Mouse (Mus musculus) hindbrain, embryonic 14.5 days (tissue): ENCODE measurements around the gene Gm20498. TPM values are rescaled to one million over a fixed set of nuclear protein-coding genes. Genes with fewer than 3 reads are reported as not detected.
A peak's percentile ranks its signal among the peaks of the same experiment; 100 is the strongest.
"Not testable (repeated sequence)": the region's sequence is repeated elsewhere in the genome, so short reads cannot be mapped to it uniquely, and the experiment has no call there.

Experiments
- ATAC-seq: fragments of 200-750 bp; cut with Nextera tagmentation; 2 replicates; pipeline ENCODE4 v1.8.0; 2017; ENCODE audit warnings: moderate number of reproducible peaks, mild to moderate bottlenecking, moderate TSS enrichment, moderate library complexity; ENCODE audit not compliant: low FRiP score
- DNase-seq: peaks from one replicate; pipeline ENCODE4 v3.0.0-alpha.2; 2015; ENCODE audit warnings: low spot score
- H3K27ac ChIP-seq: fragments of 300-500 bp; sonication (generic); 2 replicates; pipeline ENCODE4 v1.5.1; 2014; ENCODE audit warnings: mild to moderate bottlenecking, moderate library complexity
- H3K27me3 ChIP-seq: fragments of 300-500 bp; sonication (generic); 2 replicates; pipeline ENCODE4 v1.6.1; 2014; ENCODE audit warnings: mild to moderate bottlenecking, low read length, mixed read lengths; ENCODE audit not compliant: control insufficient read depth, insufficient read depth
- H3K36me3 ChIP-seq: fragments of 300-500 bp; sonication (generic); replicated peaks from 2 replicates; pipeline ENCODE4 v1.6.1; 2014; ENCODE audit not compliant: control insufficient read depth, insufficient read depth
- H3K4me1 ChIP-seq: fragments of 300-500 bp; sonication (generic); replicated peaks from 2 replicates; pipeline ENCODE4 v1.6.1; 2014; ENCODE audit warnings: antibody characterized with exemption, low read length, mixed read lengths; ENCODE audit not compliant: control insufficient read depth, insufficient read depth
- H3K4me2 ChIP-seq: fragments of 300-500 bp; sonication (generic); replicated peaks from 2 replicates; pipeline ENCODE4 v1.6.1; 2014; ENCODE audit warnings: mild to moderate bottlenecking, moderate library complexity
- H3K4me3 ChIP-seq: fragments of 300-500 bp; sonication (generic); replicated peaks from 2 replicates; pipeline ENCODE4 v1.5.1; 2014; ENCODE audit warnings: mild to moderate bottlenecking, low read length
- H3K9ac ChIP-seq: fragments of 300-500 bp; sonication (generic); 2 replicates; pipeline ENCODE4 v1.6.1; 2014
- H3K9me3 ChIP-seq: fragments of 300-500 bp; sonication (generic); 2 replicates; pipeline ENCODE4 v1.6.1; 2016; ENCODE audit warnings: low read length; ENCODE audit not compliant: control insufficient read depth
- WGBS: fragments of 180-500 bp; shearing (Covaris S2); extraction: QIAGEN DNeasy Blood & Tissue Kit; methylation state at CpG from one replicate; pipeline ENCODE4 v1.1.7; 2014; 5-methylcytosine and 5-hydroxymethylcytosine counted together
- polyA plus RNA-seq: library from polyadenylated mRNA; unstranded; fragments of >200 nt; fragmentation: Nextera tagmentation; extraction: Ambion mirVana; gene quantifications from 2 replicates; pipeline ENCODE4 v1.2.1, GENCODE M21; 2014

Gm20498 gene
- polyA plus RNA-seq, 1 experiment from 2014 or later = 42.0 TPM

DNA sequence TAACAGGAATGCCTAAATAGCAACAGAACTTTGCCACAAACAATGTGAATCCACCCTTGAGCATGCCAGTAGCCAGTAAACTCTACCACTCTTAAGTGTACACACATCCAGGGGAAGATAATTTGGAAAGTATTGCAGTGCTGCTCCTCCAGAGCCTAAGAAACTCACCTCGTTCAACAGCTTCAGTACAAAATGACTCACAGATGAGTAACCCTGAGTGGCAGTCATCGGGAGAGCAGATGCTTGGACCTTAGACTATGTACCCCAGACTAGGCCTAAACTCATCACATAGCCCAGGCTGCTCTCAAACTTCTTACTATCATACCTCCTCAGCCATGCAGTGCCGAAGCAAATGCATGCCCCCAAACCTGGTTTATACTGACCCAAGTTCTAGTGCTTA lies 123.7 kb downstream of the Gm20498 start:
- ATAC-seq (no peak), DNase-seq (no peak)
- Histone ChIP-seq H3K36me3 (no peaks in the 10 kb centered on the region), H3K27me3 (no peaks in the 10 kb centered on the region), H3K4me3 (no peak overlapping the region), H3K9me3 (no peaks in the 10 kb centered on the region), H3K9ac (no peak overlapping the region), H3K4me1 (no peaks in the 10 kb centered on the region), H3K4me2 (no peak overlapping the region), H3K27ac (no peak overlapping the region)
- WGBS = 90% methylated on average over 3 of the region's 3 CpGs

GRCm38 (mm10) chr12:81402187-81402586 lies 130.5 kb downstream of the Gm20498 start:
- H3K27me3 ChIP-seq = no peaks in the 10 kb centered on the region
- no peak overlapping the region for H3K4me2 ChIP-seq
- no peaks in the 10 kb centered on the region for H3K36me3 ChIP-seq
- H3K27ac ChIP-seq = no peak overlapping the region
- no peaks in the 10 kb centered on the region for H3K4me1 ChIP-seq
- WGBS = 26% methylated on average over 1 of the region's 1 CpGs
- DNase-seq = peak; percentile 86
- no peak overlapping the region for H3K9ac ChIP-seq
- ATAC-seq = no peak
- no peaks in the 10 kb centered on the region for H3K9me3 ChIP-seq
- no peak overlapping the region for H3K4me3 ChIP-seq

DNA sequence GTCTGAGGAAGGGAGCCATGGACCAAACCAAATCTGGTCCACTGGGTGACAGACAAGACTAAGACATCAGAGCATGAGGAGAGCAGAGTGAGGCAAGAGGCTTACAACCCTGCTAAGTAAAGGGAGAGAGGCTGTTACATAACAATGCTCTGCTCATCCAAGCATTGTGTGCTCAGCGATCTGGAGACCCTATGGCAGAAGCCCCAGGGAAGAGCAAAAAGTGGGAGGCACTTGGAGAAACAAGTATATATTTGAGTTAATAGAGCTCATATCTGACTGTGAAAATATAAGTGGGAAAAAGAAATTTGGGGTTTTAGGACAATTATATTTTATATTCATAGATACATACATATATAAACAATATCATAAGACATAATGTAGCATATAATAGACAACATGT lies 153.3 kb downstream of the Gm20498 start, which contains the start of gene Gm4787:
Gene Gm4787 (minus strand): TSS at position 101 of the 400 bp plus-strand sequence.
- not testable (repeated sequence) for H3K36me3 ChIP-seq, H3K9ac ChIP-seq, H3K27me3 ChIP-seq, H3K9me3 ChIP-seq, H3K4me2 ChIP-seq, H3K27ac ChIP-seq, H3K4me3 ChIP-seq, ATAC-seq, H3K4me1 ChIP-seq, DNase-seq
- 58% methylated on average over 1 of the region's 1 CpGs for WGBS

GRCm38 (mm10) chr12:81333841-81334240 lies 198.9 kb downstream of the Gm20498 start:
- ATAC-seq (no peak), DNase-seq (no peak)
- Histone ChIP-seq H3K9me3 (no peaks in the 10 kb centered on the region), H3K27ac (peak overlapping the region; percentile 94), H3K4me3 (peak overlapping the region; percentile 82), H3K4me2 (peak overlapping the region; percentile 95), H3K36me3 (no peaks in the 10 kb centered on the region), H3K9ac (peak overlapping the region; percentile 94), H3K27me3 (no peaks in the 10 kb centered on the region; the same call in 1 of the 2 replicates), H3K4me1 (peaks cover 11% of the 10 kb centered on the region; the same call in 1 of the 2 replicates)
- 66% methylated on average over 5 of the region's 5 CpGs for WGBS

GRCm38 (mm10) chr12:81332875-81333421 lies 199.8 kb downstream of the Gm20498 start, which contains the start of gene Slc8a3:
TSS of gene Slc8a3 (minus strand) at chr12:81333180.
- peak within 1 kb of the TSS; percentile 94 for H3K9ac ChIP-seq
- no peaks in the 10 kb centered on the region for H3K36me3 ChIP-seq
- no peaks in the 10 kb centered on the region for H3K9me3 ChIP-seq
- peak within 1 kb of the TSS; percentile 94 for H3K27ac ChIP-seq
- ATAC-seq (peak; percentile 76), DNase-seq (peak; percentile 68)
- H3K27me3 ChIP-seq = no peaks in the 10 kb centered on the region; the same call in 1 of the 2 replicates
- H3K4me1 ChIP-seq = peaks cover 11% of the 10 kb centered on the region; the same call in 1 of the 2 replicates
- H3K4me3 ChIP-seq = peak within 1 kb of the TSS; percentile 82
- H3K4me2 ChIP-seq = peak within 1 kb of the TSS; percentile 95
- WGBS = under 1% methylated on average over 46 of the region's 47 CpGs

GRCm38 (mm10) chr12:81331937-81332874 lies 200.5 kb downstream of the Gm20498 start:
- no peaks in the 10 kb centered on the region; the same call in 1 of the 2 replicates for H3K27me3 ChIP-seq
- H3K9me3 ChIP-seq = no peaks in the 10 kb centered on the region
- peak overlapping the region; percentile 94 for H3K27ac ChIP-seq
- ATAC-seq (peak; percentile 84), DNase-seq (peak; percentile 79)
- H3K9ac ChIP-seq = peak overlapping the region; percentile 94
- peaks cover 11% of the 10 kb centered on the region; the same call in 1 of the 2 replicates for H3K4me1 ChIP-seq
- H3K36me3 ChIP-seq = no peaks in the 10 kb centered on the region
- under 1% methylated on average over 52 of the region's 54 CpGs for WGBS
- H3K4me3 ChIP-seq = peak overlapping the region; percentile 82
- peak overlapping the region; percentile 95 for H3K4me2 ChIP-seq

GRCm38 (mm10) chr12:81331046-81331638 lies 201.6 kb downstream of the Gm20498 start:
- H3K9me3 ChIP-seq = no peaks in the 10 kb centered on the region
- peak overlapping the region; percentile 80 for H3K27ac ChIP-seq
- no peak for DNase-seq
- H3K4me3 ChIP-seq = peak overlapping the region; percentile 82
- WGBS = 56% methylated on average over 5 of the region's 5 CpGs
- H3K27me3 ChIP-seq = no peaks in the 10 kb centered on the region; the same call in 1 of the 2 replicates
- peak overlapping the region; percentile 95 for H3K4me2 ChIP-seq
- H3K36me3 ChIP-seq = no peaks in the 10 kb centered on the region
- peak overlapping the region; percentile 94 for H3K9ac ChIP-seq
- no peak for ATAC-seq
- H3K4me1 ChIP-seq = peaks cover 11% of the 10 kb centered on the region; the same call in 1 of the 2 replicates

DNA sequence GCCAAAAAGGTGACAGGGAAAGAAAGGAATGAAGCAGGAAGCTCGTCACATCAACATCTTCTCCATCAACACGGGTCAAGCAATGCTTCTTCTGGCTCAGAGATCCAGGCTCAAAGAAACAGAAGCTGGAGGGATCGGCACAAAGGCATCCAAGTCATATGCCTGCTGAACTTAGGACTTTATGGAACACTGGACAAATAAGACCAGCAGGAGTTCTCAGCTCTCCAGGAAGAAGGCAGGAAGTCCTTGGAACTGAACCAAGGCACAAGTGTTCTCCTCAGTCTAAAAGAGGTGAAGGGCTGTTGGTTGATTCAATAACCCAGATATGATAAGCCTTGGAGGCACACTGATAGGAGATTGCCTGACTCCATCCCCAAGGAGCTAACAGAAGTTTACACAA lies 207.7 kb downstream of the Gm20498 start:
- 76% methylated on average over 3 of the region's 3 CpGs for WGBS
- Histone ChIP-seq H3K4me1 (peaks cover 7% of the 10 kb centered on the region), H3K4me2 (no peak overlapping the region), H3K27me3 (no peaks in the 10 kb centered on the region), H3K36me3 (no peaks in the 10 kb centered on the region), H3K9ac (no peak overlapping the region), H3K27ac (no peak overlapping the region), H3K9me3 (no peaks in the 10 kb centered on the region), H3K4me3 (no peak overlapping the region)
- no peak for DNase-seq
- no peak for ATAC-seq

- H3K4me2 ChIP-seq = no peak overlapping the region
- no peak overlapping the region for H3K27ac ChIP-seq
- no peak overlapping the region for H3K4me3 ChIP-seq
- no peak overlapping the region for H3K9ac ChIP-seq
- no peak for DNase-seq
- 94% methylated on average over 3 of the region's 3 CpGs for WGBS
- no peaks in the 10 kb centered on the region for H3K9me3 ChIP-seq
- peaks cover 7% of the 10 kb centered on the region for H3K4me1 ChIP-seq
- H3K36me3 ChIP-seq = no peaks in the 10 kb centered on the region
- no peaks in the 10 kb centered on the region for H3K27me3 ChIP-seq
- no peak for ATAC-seq
Measured at GRCm38 (mm10) chr12:81324116-81324515, 208.6 kb downstream of the Gm20498 start.
